Comparison of ENCODE assay signal across 7 mouse cellular contexts in the genomic region with DNA sequence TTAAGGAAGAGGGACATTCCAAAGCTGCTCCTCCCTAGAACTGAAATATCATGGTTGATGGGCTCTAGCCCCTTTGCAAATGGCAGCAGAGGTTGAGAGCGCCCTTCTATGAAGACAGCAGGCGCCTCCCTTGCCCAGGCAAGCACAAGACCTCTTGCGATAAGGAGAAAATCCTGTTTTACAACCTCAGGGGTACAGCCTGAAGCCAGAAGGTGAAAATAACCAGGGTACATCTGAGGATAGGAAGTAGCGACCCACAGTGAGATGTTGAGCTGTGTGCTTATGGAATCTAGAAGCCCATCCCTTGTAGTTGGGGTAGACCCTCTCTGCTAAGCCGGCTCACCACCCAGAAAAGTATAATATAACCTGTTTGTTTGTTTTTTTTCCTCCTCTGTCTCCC. TPM values are rescaled to one million over a fixed set of nuclear protein-coding genes. Genes with fewer than 3 reads are reported as not detected.
DNase-seq lines count a peak whose midpoint lies in the region; ATAC-seq and TF ChIP-seq lines count a peak whose summit lies in the region.

No protein-coding gene starts in this region.

- peak; percentile 2 for DNase-seq in kidney, postnatal 0 days (ENCODE audit: low spot score)
- no peak for DNase-seq in kidney, adult 18-20 months
- DNase-seq in left cerebral cortex, adult 8-10 months (ENCODE audit: low spot score in 2 of 2), result no peak
- DNase-seq in frontal cortex, postnatal 25 days (ENCODE audit: low spot score in 2 of 2), result no peak

- peak overlapping the region; percentile 29 for H3K4me3 ChIP-seq in kidney, postnatal 0 days (replicated peaks; ENCODE audit: low read depth, low read length)
- H3K4me3 ChIP-seq in embryonic facial prominence, embryonic 12.5 days, result no peak overlapping the region
- H3K4me3 ChIP-seq in intestine, postnatal 0 days (ENCODE audit: low read depth, low read length), result peak overlapping the region; percentile 26; the same call in 1 of the 2 replicates
- no peak overlapping the region for H3K4me3 ChIP-seq in neural tube, embryonic 15.5 days (replicated peaks)

- H3K27ac ChIP-seq in kidney, postnatal 0 days, result peak overlapping the region; percentile 10; the same call in 1 of the 2 replicates
- H3K27ac ChIP-seq in embryonic facial prominence, embryonic 12.5 days, result peak overlapping the region; percentile 50; the same call in 1 of the 2 replicates
- no peak overlapping the region; the same call in 1 of the 2 replicates for H3K27ac ChIP-seq in intestine, postnatal 0 days (ENCODE audit: low read depth, low read length)
- no peak overlapping the region for H3K27ac ChIP-seq in neural tube, embryonic 15.5 days (replicated peaks)

- TF ChIP-seq CTCF in kidney, postnatal 0 days (IDR thresholded peaks at IDR 0.05; ENCODE audit: low read depth), result no peak
- TF ChIP-seq CTCF in intestine, postnatal 0 days (IDR thresholded peaks at IDR 0.05; ENCODE audit: low read depth), result no peak

- H3K4me1 ChIP-seq in kidney, postnatal 0 days (replicated peaks; ENCODE audit: insufficient read depth, low read length), result peaks cover 10% of the 10 kb centered on the region; the same call in 1 of the 2 replicates
- peaks cover 6% of the 10 kb centered on the region; the same call in 1 of the 2 replicates for H3K4me1 ChIP-seq in embryonic facial prominence, embryonic 12.5 days
- peaks cover 5% of the 10 kb centered on the region for H3K4me1 ChIP-seq in intestine, postnatal 0 days (replicated peaks; ENCODE audit: control insufficient read depth, insufficient read depth, low read length)
- H3K4me1 ChIP-seq in neural tube, embryonic 15.5 days, result peaks cover 9% of the 10 kb centered on the region

- H3K4me2 ChIP-seq in kidney, postnatal 0 days (ENCODE audit: low read length), result peak overlapping the region; percentile 64
- peak overlapping the region; percentile 47 for H3K4me2 ChIP-seq in embryonic facial prominence, embryonic 12.5 days (replicated peaks)
- H3K4me2 ChIP-seq in intestine, postnatal 0 days (replicated peaks; ENCODE audit: low read depth), result peak overlapping the region; percentile 61
- peak overlapping the region; percentile 57; the same call in 1 of the 2 replicates for H3K4me2 ChIP-seq in neural tube, embryonic 15.5 days

- ATAC-seq in kidney, postnatal 0 days (replicated peaks; ENCODE audit: low FRiP score, low read depth), result no peak
- no peak for ATAC-seq in embryonic facial prominence, embryonic 12.5 days (ENCODE audit: insufficient number of reproducible peaks, insufficient read depth, low FRiP score, low TSS enrichment)
- no peak for ATAC-seq in intestine, postnatal 0 days
- no peak for ATAC-seq in neural tube, embryonic 15.5 days (ENCODE audit: low FRiP score)

- no peak overlapping the region; the same call in 1 of the 2 replicates for H3K9ac ChIP-seq in kidney, postnatal 0 days (ENCODE audit: low read depth, low read length)
- H3K9ac ChIP-seq in embryonic facial prominence, embryonic 12.5 days, result no peak overlapping the region
- H3K9ac ChIP-seq in intestine, postnatal 0 days (ENCODE audit: low read depth, low read length), result peak overlapping the region; percentile 24; the same call in 1 of the 2 replicates
- no peak overlapping the region for H3K9ac ChIP-seq in neural tube, embryonic 15.5 days (replicated peaks)

- no peaks in the 10 kb centered on the region for H3K36me3 ChIP-seq in kidney, postnatal 0 days (ENCODE audit: insufficient read depth, low read length)
- no peaks in the 10 kb centered on the region for H3K36me3 ChIP-seq in embryonic facial prominence, embryonic 12.5 days
- no peaks in the 10 kb centered on the region for H3K36me3 ChIP-seq in intestine, postnatal 0 days (ENCODE audit: control insufficient read depth, insufficient read depth)
- H3K36me3 ChIP-seq in neural tube, embryonic 15.5 days, result no peaks in the 10 kb centered on the region

- no peaks in the 10 kb centered on the region for H3K9me3 ChIP-seq in kidney, postnatal 0 days (replicated peaks; ENCODE audit: low read length)
- no peaks in the 10 kb centered on the region for H3K9me3 ChIP-seq in embryonic facial prominence, embryonic 12.5 days
- H3K9me3 ChIP-seq in intestine, postnatal 0 days (ENCODE audit: control insufficient read depth), result no peaks in the 10 kb centered on the region
- H3K9me3 ChIP-seq in neural tube, embryonic 15.5 days (replicated peaks), result no peaks in the 10 kb centered on the region

- no peaks in the 10 kb centered on the region for H3K27me3 ChIP-seq in kidney, postnatal 0 days (ENCODE audit: insufficient read depth, low read length)
- H3K27me3 ChIP-seq in embryonic facial prominence, embryonic 12.5 days, result no peaks in the 10 kb centered on the region
- no peaks in the 10 kb centered on the region for H3K27me3 ChIP-seq in intestine, postnatal 0 days (replicated peaks; ENCODE audit: control insufficient read depth, insufficient read depth, low read length)
- H3K27me3 ChIP-seq in neural tube, embryonic 15.5 days (replicated peaks), result no peaks in the 10 kb centered on the region

- WGBS in kidney, postnatal 0 days, result 60% methylated on average over 5 of the region's 5 CpGs
- WGBS in embryonic facial prominence, embryonic 12.5 days, result 58% methylated on average over 5 of the region's 5 CpGs
- 45% methylated on average over 5 of the region's 5 CpGs for WGBS in intestine, postnatal 0 days
- 65% methylated on average over 5 of the region's 5 CpGs for WGBS in neural tube, embryonic 15.5 days

RNA-seq across cellular contexts. Expression of gene Tcf12, which starts 57.6 kb away (rescaled TPM):
- polyA plus RNA-seq in kidney, postnatal 0 days (2015; fragmentation: Nextera tagmentation; extraction: Ambion mirVana), result 44.9 and 47.4 TPM in 2 replicates
- polyA plus RNA-seq in embryonic facial prominence, embryonic 12.5 days (2016; fragmentation: Nextera tagmentation; extraction: Ambion mirVana), result 148 and 162 TPM in 2 replicates
- polyA plus RNA-seq in intestine, postnatal 0 days (2015; fragmentation: Nextera tagmentation; extraction: Ambion mirVana), result 19.1 and 23.1 TPM in 2 replicates
- 53.7 and 57.2 TPM in 2 replicates for polyA plus RNA-seq in neural tube, embryonic 15.5 days (2015; fragmentation: Nextera tagmentation; extraction: Ambion mirVana)
- total RNA-seq in left cerebral cortex, adult 8-10 months (2022), result 10 to 100 TPM; 44.5 to 53.5 (median 47.2) TPM

Comparison
In these comparisons a context has a peak if more than half of its experiments do, and no peak if none do; other contexts are left out.
1. H3K27ac ChIP-seq: peak in kidney, postnatal 0 days (single experiment) and embryonic facial prominence, embryonic 12.5 days (single experiment); none in intestine, postnatal 0 days (single experiment) and neural tube, embryonic 15.5 days (single experiment).
2. H3K4me3 ChIP-seq: peak in kidney, postnatal 0 days (single experiment) and intestine, postnatal 0 days (single experiment); none in embryonic facial prominence, embryonic 12.5 days (single experiment) and neural tube, embryonic 15.5 days (single experiment).
3. Peak in every context shown above with its lines, with median percentiles within 50 percentile points of each other: H3K4me2 ChIP-seq.